Mouse (Mus musculus): ENCODE results near the gene Pitpnc1. TPM values are rescaled to one million over a fixed set of nuclear protein-coding genes. Genes with fewer than 3 reads are reported as not detected.

The Pitpnc1 gene
- total RNA-seq, 2 experiments from 2014 or later: 53.2 to 54.7 TPM

DNA sequence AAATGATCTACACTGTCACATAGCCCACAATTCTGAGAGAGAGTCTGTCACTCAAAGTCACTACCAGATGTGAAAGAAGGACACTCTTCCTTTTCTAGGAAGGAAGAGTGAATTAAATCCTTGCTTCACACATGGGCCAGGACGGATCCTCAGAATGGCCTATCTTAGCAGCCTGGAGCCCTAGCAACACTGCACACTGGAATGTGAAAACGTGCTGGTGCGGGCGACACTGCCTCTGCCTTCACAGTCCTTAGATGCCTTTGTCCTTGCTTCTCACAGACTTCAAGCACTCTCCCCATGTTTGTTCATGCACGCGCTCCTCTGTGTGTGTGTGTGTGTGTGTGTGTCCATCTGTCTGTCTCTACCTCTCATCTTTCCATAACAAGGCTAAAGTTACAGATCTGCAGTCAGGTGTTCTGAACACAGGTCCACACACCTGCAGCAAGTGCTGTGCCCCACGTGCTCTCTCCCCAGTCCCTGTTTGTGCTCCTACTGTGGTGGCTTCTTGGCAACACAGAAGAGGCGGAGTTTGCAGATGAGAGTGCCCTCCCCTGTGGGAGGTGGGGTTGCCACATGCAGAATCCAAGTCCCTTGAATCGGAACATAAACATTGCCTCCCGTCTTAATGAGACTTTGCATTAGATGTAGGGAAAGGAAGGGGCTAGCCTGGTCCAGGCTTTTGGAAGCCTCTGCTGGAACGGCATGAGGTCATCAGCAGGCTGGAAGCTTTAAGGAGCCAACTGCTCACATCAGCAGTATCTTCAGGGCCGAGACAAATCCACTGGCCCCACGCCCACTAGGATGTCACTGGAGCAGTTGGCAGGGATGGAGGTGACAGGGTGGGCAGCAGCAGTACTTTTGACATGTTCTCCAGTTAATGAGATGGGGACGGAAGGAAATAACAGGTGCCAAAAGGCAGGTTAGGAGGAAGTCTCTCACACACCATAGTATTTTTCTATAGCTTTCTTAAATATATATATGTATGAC lies 144.5 kb downstream of the Pitpnc1 start:
- peak; percentile 33 for DNase-seq

DNA sequence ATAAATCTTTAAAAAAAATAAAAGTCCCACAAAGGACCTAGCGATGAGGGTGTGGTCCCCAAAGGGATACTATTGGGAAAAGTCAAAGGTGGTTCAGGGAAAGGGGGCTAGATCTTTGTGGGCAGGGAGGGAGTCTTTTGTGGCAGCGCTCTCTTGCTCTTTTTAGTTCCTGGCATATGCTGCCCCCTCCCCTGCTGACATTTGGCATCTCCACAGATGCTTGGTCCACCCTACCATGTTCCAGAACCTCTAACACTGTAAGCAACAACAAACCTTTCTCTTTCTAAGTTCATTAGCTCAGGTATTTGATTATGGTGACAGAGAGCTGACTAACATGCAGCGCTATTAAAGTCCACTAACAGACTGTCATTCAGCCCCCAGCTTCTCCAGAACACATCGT lies 145.3 kb downstream of the Pitpnc1 start:
- DNase-seq: no peak

DNA sequence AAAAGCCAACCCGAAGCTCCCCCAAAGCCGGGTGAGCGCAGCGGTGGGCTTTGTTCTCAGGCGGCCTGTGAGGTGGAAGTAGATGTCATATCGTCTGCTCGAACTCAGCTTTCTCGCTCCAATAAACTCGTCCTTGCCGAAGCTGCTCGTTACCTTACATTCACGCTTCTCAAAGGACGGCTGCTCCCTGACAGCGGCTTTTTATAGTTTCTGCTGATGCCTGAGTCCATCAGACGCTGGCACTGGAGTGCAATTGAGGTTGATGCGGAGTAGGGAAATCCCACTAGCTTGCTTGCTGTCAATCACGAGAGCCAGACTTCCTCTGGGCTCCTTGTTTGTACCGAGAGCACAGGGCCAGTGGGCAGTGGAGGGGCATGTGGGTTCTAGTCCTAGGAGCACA lies 147.3 kb downstream of the Pitpnc1 start:
- DNase-seq: no peak

DNA sequence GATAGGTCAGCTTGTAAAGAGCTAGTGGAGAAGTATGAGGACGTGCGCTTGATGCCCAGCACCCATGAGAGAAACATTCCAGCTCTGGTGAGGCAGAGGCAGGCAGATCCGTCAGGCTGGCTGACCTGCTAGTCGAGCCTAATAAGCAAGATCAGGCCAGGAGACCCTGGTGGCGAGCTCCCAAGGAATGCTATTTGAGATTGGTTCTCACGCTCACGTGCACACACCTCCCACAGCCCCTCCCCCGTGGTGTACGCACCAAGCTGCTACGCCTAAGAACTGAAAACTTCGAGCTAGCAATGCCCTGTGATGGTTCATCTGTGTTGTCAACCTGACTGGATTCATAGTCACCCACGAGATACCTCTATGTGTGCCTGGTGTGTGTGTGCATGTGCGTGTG lies 148.3 kb downstream of the Pitpnc1 start:
- no peak for DNase-seq

DNA sequence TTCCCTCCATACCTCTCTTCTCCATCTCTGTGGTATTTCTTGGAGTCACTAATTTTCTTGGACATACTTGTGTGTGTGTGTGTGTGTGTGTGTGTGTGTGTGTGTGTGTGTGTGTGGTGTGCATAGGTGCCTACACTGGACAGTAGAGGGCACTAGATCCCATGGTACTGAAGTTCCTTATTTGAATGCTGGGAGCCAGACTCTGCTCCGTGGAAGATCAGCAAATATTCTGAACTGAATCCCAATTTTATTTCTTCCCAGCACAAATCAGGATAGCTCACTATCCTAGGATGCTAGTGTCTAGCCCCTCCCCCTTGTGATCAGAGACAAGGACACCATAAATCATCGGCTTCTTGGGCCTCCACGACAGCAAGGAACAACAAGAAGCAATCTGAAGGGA lies 148.7 kb downstream of the Pitpnc1 start:
- no peak for DNase-seq

DNA sequence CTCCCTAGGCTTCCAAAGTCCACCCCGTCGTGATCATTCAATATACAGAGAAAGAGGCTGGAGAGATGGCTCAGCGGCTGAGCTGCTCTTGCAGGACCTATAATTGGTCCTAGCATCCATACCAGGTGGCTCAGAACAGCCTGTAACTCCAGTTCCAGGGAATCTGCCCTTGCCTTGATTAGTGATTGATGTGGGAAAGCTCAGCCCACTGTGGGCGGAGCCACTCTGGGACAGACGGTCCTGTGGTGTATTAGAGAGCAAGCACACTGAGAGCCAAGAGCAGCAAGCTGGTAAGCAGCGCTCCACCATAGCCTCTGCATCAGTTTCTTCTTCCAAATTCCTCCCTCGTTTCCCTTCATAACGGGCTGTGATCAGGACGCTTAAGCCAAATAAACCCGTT lies 150.6 kb downstream of the Pitpnc1 start:
- no peak for DNase-seq

DNA sequence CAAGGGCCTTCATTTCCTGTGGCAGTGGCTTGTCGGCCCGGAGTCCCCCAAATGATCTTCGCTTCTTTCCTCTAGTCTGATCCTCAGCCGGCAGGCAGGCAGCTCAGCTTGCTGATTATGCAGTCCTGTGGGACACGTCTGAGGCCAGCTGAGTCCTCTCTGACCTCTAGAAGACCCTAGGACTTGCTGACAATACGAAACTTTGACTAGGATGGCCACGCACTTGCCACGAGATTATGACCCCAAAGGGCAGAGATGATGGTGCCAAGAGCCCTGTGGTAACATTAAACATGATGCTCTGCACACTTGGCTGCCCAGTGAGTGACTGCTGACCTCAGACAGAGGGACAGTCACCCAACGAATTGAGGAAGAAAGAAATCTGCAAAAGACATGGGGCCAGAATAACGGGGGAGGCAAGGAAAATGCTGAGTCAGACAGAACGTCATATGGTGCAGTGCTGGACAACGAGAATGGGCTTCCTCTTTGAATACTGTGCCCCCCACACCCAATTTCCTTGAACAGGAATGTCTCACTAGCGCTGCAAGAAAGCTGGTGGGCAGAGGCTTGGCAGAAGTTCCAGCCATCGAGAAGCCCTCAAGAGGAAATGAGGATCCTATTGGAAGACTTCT lies 152.7 kb downstream of the Pitpnc1 start:
- no peak for DNase-seq

DNA sequence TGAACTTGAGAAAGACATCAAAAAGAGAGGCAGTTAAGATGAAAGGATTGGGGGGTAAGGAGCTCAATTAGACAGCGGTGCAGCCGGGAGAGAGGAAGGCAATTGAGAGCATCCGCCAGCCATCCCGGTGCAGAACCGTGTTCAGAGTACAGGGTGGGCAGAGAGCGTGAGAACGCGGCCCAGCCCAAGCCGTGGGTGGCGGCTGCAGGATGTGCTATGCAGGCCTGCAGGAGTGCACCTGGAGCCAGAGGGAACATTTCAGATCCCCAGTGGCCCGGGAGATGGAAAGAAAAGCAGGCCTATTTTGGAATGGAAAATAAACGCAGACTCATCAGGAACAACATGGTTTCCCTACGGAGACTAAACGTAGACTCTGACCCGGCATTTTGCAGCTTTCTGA lies 155.0 kb downstream of the Pitpnc1 start:
- no peak for DNase-seq

DNA sequence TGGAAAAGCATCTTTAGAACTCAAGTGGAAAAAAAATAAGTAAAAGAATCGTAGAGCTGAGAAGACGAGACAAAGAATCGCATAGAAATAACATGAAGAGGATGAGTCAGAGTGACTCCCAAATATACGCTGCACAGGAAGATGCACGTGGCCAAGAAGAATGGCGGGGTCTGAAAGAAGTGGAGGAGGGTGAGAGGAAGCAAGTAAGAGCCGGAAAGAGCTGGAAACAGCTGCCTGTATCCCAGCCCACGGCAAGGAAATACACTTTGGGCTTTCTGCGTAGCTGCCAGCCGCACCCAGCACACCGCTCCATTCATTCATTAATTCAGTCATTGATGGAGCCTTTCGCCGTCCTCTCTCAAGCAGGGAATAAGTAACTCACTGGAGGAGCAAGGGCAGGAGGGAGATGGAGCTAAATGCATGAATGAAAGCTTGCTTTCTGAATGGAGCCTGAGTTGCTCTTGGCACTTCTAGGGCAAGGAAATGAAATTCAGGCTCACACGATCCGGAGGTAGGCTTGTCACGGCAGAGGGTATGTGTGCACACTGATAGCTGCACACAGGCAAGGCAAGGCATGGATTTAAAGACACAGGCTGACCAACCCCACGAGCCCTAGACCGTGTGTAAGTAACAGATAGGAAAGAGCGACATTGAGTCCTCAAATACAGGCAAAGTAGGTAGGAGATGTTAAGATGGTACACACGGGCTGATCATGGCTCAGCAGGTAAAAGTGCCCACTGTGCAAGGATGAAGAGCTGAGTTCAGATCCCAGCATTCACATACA lies 160.0 kb downstream of the Pitpnc1 start:
- no peak for DNase-seq

DNA sequence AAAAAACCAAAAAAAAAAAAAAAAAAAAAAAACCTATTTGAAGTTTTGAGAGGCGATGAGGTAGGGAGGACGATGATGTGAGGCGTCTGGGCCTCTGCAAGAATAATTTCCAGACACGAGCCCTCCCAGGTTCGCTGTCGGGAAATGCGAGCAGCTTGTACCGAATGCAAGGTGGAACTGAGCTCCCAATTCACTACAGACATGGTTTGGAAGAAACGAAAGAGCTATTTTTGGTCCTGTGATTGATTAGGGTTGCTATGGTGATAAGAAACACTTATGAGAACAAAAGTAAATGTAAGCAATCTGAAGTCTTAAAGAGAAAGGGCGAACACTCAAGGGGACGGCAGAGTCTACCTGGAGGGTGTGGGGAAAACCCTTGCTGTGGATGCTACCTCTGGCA lies 164.3 kb downstream of the Pitpnc1 start:
- DNase-seq: no peak

DNA sequence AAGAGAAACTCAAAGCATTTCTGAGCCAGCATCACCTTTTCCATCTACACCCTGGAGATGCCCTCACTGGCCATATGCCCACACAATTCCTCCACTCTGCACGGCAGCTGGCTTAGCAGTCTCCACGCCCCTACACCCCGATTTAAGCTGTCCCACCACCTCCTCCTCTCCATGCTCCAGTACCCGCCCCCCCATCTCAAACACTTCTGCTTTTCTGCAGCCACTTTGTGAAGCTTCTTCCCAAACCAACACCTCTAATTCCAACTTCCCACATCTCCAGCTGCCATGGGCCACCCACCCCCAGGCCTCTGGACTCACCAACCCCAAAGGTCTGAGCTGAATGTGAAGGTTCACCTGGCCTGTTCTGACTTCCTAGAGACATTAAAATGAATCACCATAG lies 168.4 kb downstream of the Pitpnc1 start:
- no peak for DNase-seq

DNA sequence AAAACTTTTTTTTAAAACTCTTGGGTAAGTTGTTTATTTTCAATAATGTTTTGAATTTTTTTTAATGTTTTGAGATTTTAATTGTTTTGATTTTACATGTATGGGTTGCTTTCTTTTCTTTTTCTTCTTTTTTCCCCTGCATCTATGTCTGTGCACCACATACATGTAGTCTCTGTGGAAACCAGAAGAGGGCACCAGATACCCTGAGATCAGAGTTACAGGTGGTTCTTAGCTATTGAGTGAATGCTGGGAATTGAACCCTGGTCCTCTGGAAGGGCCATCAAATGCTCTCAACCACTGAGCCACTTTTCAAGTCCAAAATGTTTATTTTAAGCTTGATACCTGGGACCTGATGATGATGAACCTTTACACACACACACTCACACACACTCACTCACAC lies 170.3 kb downstream of the Pitpnc1 start:
- DNase-seq: no peak

DNA sequence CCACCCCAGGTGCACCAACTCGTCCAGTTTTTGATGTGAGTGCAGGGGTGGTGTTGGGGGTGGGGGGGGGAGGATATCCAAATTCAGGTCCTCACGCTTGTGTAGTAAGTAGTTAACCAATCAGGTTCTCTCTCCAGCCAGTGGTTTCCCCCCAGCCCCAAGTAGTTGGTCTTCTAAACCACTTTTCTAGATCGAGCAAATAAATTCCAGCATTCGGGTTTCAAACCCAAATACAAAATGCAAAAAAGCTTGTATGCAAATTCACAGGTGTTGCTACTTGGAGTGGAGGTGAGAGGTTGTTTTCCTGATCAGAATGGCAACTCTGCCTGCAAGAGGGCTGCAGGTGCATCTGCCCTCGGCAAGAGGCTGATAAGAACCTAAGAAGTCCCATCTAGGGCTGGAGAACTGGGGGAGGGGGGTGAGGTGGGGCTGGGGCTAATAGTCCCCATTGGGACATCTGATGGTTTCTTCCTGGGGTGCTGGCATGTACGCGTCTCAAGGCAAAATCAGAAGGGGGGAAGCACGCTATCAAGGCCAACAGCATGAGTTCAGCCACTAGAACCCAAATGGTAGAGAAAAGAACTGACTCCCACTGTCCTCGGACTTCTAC lies 170.9 kb downstream of the Pitpnc1 start:
- no peak for DNase-seq

DNA sequence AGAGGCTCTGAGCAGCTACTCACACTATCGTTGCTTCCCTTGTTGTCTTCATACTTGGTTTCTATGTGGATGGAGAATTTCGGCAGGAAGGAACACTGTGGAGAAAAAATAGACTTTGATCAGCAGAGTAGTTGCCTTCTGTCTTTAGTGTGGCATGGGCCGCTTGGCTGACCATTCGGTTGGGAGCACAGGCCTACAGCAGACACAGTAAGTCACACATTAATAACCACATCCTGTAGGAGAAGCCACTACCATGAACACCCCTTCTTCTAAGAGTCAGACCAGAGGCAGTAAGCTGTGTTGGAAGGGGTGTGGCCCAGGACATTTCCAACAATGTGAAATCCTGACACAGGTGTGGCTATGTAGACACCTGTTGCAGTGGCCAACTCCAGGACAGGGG lies 174.3 kb downstream of the Pitpnc1 start:
- no peak for DNase-seq

DNA sequence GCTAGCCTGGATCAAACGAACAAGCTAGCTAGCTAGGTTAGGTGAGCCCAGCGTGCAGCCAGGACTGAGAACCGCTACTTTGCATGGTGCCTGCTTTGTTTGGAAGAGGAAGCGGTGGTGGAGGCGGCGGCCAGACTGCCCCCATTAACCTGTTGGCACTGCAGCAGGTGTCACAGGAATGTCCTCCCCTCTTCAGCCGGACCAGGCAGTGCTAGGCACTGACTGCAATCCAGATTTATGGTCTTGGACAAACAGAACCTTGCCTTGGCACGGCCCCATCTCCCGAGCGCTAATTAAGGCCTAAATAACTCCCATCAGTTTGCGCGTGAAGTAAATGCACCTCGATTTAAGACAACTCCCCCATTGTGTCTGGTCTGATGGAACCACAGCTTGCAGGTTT lies 178.5 kb downstream of the Pitpnc1 start:
- DNase-seq: no peak

DNA sequence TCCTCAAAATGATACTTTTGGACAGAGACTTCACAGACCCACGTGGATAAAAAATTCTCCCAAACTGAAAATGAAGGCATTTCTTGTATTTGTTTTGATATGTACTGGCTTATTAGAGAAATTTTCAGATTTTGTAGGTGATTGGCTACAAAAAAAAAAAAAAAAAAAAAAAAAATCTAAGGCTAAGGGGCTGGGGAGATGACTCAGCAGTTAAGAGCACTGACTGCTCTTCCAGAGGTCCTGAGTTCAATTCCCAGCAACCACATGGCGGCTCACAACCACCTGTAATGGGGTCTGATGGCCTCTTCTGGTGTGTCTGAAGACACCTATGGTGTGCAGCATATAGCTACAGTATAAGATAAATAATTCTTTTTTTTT lies 182.3 kb downstream of the Pitpnc1 start:
- no peak for DNase-seq

DNA sequence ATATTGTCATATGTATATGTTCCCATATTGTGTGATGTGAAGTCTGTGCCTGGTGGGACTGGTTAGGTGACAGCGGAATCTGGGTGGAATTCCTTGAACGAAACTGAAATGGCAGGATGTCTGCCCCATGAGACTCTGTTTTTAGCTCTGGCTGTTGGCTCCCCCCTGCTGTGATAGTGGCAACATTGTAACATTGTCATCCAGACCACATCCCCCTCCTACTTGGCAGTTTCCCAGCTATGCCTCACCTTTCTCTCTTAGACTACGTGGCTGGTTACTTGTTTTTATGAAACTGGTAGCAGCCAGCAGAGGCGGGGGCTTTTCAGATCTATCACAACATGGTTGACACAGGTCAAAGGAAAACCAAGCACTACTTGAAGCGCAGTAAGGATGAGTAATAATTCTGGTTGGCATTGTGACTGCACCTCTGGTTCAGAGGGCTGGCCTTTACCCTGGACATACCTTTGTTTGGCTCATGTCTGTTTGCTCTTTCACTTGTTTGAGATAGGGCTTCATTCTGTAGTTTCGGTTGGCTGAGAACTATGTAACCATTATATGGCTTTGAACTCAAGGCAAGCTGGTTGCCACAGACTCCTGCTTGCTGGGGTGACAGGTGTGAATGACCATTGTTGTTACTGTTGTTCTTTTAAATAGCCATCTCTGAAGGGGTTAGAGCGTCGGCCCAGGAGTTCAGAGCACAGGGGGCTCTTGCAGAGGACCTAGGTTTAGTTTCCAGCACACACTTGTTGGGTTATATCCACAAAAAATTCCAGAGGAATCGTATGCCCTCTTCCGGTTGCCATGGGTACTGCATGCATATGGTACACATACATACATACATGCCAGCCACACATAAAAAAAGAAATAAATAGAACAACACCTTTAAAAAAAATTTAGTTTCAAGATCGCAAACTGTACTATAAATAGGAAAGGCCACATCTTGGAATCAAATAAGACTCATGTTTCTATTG lies 183.0 kb downstream of the Pitpnc1 start:
- DNase-seq: no peak

DNA sequence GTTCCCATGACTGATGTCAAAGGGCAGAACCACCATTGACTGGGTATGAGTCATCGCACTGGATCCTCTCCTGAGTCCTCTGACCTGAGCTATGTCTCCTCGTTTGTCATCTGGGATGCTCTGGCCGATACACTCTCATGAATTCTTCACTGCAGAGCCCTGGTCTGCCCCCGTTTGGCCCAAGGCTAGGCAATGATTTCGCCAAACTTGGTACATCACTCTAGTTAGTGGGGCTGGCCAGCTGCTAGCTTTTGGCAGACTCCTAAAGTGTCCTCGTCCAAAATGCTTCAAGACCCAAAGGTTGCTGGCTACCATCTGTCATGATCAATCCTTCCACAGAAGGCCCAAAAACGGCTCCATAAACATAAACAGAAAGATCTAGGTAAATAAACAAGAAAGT lies 184.8 kb downstream of the Pitpnc1 start:
- DNase-seq: no peak

DNA sequence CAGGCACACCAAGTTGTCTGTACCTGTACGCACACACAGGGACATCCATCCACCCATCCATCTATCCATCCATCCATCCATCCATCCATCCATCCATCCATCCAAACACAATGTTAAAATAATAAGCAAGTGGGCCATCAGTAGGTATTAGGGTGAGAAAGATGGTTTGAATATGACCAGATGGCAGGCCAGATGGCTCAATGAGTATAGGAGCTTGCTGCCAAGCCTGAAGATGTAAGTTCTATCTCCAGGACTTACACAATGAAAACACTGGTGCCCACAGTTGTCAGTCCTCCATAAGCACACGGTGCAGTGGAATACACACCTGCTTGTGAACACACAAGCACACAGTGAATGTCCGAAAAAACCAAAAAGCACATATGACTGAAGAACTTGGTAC lies 186.9 kb downstream of the Pitpnc1 start:
- DNase-seq: no peak

DNA sequence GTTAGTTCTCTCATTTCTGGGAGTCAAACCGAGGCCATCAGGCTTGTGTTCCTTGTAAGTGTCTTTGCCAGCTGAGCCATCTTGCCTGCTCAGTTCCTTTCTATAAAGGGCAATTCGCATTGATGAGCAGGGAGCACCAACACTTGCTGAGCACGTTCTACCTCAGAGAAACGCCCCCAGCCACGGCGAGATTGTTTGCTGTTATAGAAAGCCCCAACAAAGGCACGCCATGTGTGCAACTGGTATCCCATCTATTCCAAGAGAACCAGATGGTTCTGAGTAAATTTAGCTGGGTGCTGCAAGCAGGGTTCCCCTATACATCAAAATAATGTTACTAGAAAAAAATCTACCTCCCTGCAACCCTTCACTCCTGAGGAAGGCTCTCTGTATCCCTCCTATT lies 188.0 kb downstream of the Pitpnc1 start:
- DNase-seq: no peak

DNA sequence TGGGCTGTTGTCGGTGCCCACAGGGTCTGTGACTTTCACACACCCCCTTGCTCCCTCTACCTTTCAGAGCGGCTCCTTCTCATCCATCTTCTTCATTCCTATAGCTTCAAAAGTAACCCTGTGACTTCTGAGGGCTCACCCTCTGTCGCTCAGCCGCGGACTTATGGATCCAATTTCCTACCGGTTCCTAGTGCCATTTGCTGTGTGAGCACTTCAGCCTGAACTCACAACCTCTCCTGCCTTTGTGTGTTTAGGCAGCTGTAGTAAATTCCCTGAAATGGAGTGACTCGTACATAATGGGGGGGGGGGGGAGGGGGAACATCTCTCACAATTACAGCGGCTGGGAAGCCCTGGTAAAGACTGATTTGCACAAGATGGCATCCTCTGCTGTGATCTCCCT lies 191.2 kb downstream of the Pitpnc1 start:
- DNase-seq: no peak

Measured in gastrocnemius, postnatal 10 days (tissue).